Mouse (Mus musculus): ENCODE results near the gene Hoxa4. TPM values are rescaled to one million over a fixed set of nuclear protein-coding genes. Genes with fewer than 3 reads are reported as not detected.

The Hoxa4 gene
- total and polyA plus RNA-seq, 3 experiments, result 0.19 TPM; not detected in 2

GRCm38 (mm10) chr6:52159164-52159761 lies 32.3 kb downstream of the Hoxa4 start:
- peak overlapping the region; percentile 96 for H3K9ac ChIP-seq (ENCODE audit: insufficient read depth, low read depth)
- peak overlapping the region; percentile 83 to 92 (median 88) for H3K4me3 ChIP-seq (replicated peaks in 1 of 3; ENCODE audit: low read depth in 2 of 3, low read length in 2 of 3, poor library complexity in 1 of 3)
- H3K27me3 ChIP-seq (replicated peaks), result no peaks in the 10 kb centered on the region
- H3K36me3 ChIP-seq (replicated peaks in 1 of 2; ENCODE audit: control insufficient read depth in 1 of 2, insufficient read depth in 1 of 2, low read length in 1 of 2), result peaks cover 6 to 33% of the 10 kb centered on the region in 2 experiments
- DNase-seq (ENCODE audit: extremely low read depth), result peak; percentile 33
- no peaks in the 10 kb centered on the region for H3K9me3 ChIP-seq (replicated peaks; ENCODE audit: low read length)
- dilution Hi-C loops (cut with MboI; ENCODE audit: extremely low pct_ligation_motif_present, extremely low pct_unique_long_range_greater_than_20kb, low sequenced_read_pairs) (no loop called here), in situ Hi-C loops (cut with MboI; ENCODE audit: low pct_ligation_motif_present, low pct_unique_long_range_greater_than_20kb, low sequenced_read_pairs) (no loop called here)
- TF ChIP-seq MAFK (IDR thresholded peaks at IDR 0.05; ENCODE audit: insufficient replicate concordance, low read length) (no peak), ZNF384 (IDR thresholded peaks at IDR 0.05; ENCODE audit: low read depth, low read length) (no peak), ETS1 (conservative IDR thresholded peaks at IDR 0.05; ENCODE audit: low read depth, low read length) (no peak), NELFE (IDR thresholded peaks at IDR 0.05; ENCODE audit: low read depth, low read length) (no peak), E2F4 (IDR thresholded peaks at IDR 0.05; ENCODE audit: insufficient replicate concordance, low read depth, low read length) (no peak), CHD1 (IDR thresholded peaks at IDR 0.05; ENCODE audit: low read depth, low read length) (no peak), CHD2 (IDR thresholded peaks at IDR 0.05; ENCODE audit: low read length) (no peak), GABPA (IDR thresholded peaks at IDR 0.05; ENCODE audit: insufficient replicate concordance, low read depth, low read length) (no peak), MXI1 (IDR thresholded peaks at IDR 0.05; ENCODE audit: low read depth, low read length) (peak; percentile 54; the same call in 1 of the 2 replicates), UBTF (IDR thresholded peaks at IDR 0.05; ENCODE audit: low read depth, low read length) (no peak), RCOR1 (conservative IDR thresholded peaks at IDR 0.05; ENCODE audit: low read depth, low read length) (no peak), NRF1 (IDR thresholded peaks at IDR 0.05; ENCODE audit: low read depth, low read length) (peak; percentile 59), SMC3 (IDR thresholded peaks at IDR 0.05; ENCODE audit: low read depth, low read length) (no peak), RAD21 (IDR thresholded peaks at IDR 0.05; ENCODE audit: low read depth, low read length) (no peak), JUN (IDR thresholded peaks at IDR 0.05; ENCODE audit: insufficient read depth, low read depth, low read length) (no peak), MAZ (IDR thresholded peaks at IDR 0.05; ENCODE audit: low read depth, low read length) (no peak), TBP (conservative IDR thresholded peaks at IDR 0.05; ENCODE audit: low read depth, low read length) (no peak), MAX (IDR thresholded peaks at IDR 0.05; ENCODE audit: low read length) (0 out of 2 replicates have a peak, but pooled peaks have one; percentile 12), HCFC1 (IDR thresholded peaks at IDR 0.05; ENCODE audit: low read depth, low read length) (no peak), POLR2A (IDR thresholded peaks at IDR 0.05; ENCODE audit: low read depth, low read length) (peak; percentile 37; the same call in 1 of the 2 replicates), MYC (IDR thresholded peaks at IDR 0.05; ENCODE audit: low read depth, low read length) (no peak), BHLHE40 (IDR thresholded peaks at IDR 0.05; ENCODE audit: low read depth, low read length) (peak; percentile 67), USF1 (IDR thresholded peaks at IDR 0.05; ENCODE audit: low read depth, low read length) (no peak), SIN3A (IDR thresholded peaks at IDR 0.05; ENCODE audit: low read length) (no peak; the same call in 1 of the 2 replicates), EP300 (IDR thresholded peaks at IDR 0.05; ENCODE audit: low read length) (no peak), ZC3H11A (IDR thresholded peaks at IDR 0.05; ENCODE audit: low read depth, low read length) (no peak), JUND (conservative IDR thresholded peaks at IDR 0.05; ENCODE audit: low read depth, low read length) (no peak), IRF4 (IDR thresholded peaks at IDR 0.05; ENCODE audit: low read depth, low read length) (no peak), ELF1 (IDR thresholded peaks at IDR 0.05; ENCODE audit: low read depth, low read length) (no peak), TCF12 (IDR thresholded peaks at IDR 0.05; ENCODE audit: low read depth, low read length) (peak; percentile 33; the same call in 1 of the 2 replicates), ZKSCAN1 (IDR thresholded peaks at IDR 0.05; ENCODE audit: borderline replicate concordance, low read depth, low read length) (no peak), USF2 (conservative IDR thresholded peaks at IDR 0.05; ENCODE audit: low read depth, low read length) (no peak), ZMIZ1 (IDR thresholded peaks at IDR 0.05; ENCODE audit: low read depth, low read length) (no peak), MEF2A (IDR thresholded peaks at IDR 0.05; ENCODE audit: borderline replicate concordance, low read depth, low read length) (no peak), PAX5 (IDR thresholded peaks at IDR 0.05; ENCODE audit: low read length) (no peak), KAT2A (IDR thresholded peaks at IDR 0.05; ENCODE audit: insufficient replicate concordance, low read length) (no peak), POLR2AphosphoS2 (IDR thresholded peaks at IDR 0.05; ENCODE audit: low read depth, low read length) (no peak), CTCF (conservative IDR thresholded peaks at IDR 0.05 in 1 of 2, IDR thresholded peaks at IDR 0.05 in 1 of 2; ENCODE audit: low read depth in 2 of 2, low read length in 2 of 2) (no peak)
- peaks cover 2 to 17% of the 10 kb centered on the region in 2 experiments; a peak in 3 of 4 replicates for H3K4me1 ChIP-seq (ENCODE audit: control insufficient read depth in 1 of 2, insufficient read depth in 2 of 2)
- peak overlapping the region; percentile 95 for H3K4me2 ChIP-seq (ENCODE audit: insufficient read depth, low read depth, poor library complexity, severe bottlenecking)
- H3K79me2 ChIP-seq (replicated peaks; ENCODE audit: control insufficient read depth, extremely low read depth, insufficient read depth, poor library complexity, severe bottlenecking), result peaks cover 7% of the 10 kb centered on the region; the same call in 1 of the 2 replicates
- H3K27ac ChIP-seq (ENCODE audit: insufficient read depth, low read depth), result peak overlapping the region; percentile 39

Measured in CH12.LX (cell line).